ENCODE assay signal across 8 mouse cellular contexts in genomic region chr17:43952661-43953534, GRCm38 (mm10).
DNase-seq lines count a peak whose midpoint lies in the region; ATAC-seq lines count a peak whose summit lies in the region.
"Had no signal": no experiment of that assay in that cellular context is flagged by ENCODE, and none has a peak within 500 bp of the region (broad histone marks: within the 10 kb centered on the region; RNA-seq: fewer than 3 reads in every experiment).

No protein-coding gene starts in this region.

- peak; percentile 59 for DNase-seq in 3134 (ENCODE audit: extremely low read depth, insufficient read length, low spot score)
- peak; percentile 1 to 3 for DNase-seq in B cell, adult 2 months
- peak; percentile 24 for DNase-seq in embryo, embryonic 11.5 days (ENCODE audit: low read depth, low spot score)
- DNase-seq in mesoderm, embryonic 11.5 days (ENCODE audit: low read depth, low spot score), result peak; percentile 33
- DNase-seq in telencephalon, adult 2 months (ENCODE audit: low read depth, low spot score), result peak; percentile 57
- no peak for DNase-seq in thymus, postnatal 14 days

- no peaks in the 10 kb centered on the region for H3K27me3 ChIP-seq in hindbrain, embryonic 13.5 days

- H3K4me1 ChIP-seq in hindbrain, embryonic 13.5 days (replicated peaks), result peaks cover 37% of the 10 kb centered on the region
- H3K4me1 ChIP-seq: megakaryocyte, embryonic 14.5 days had no signal

- H3K9me3 ChIP-seq in hindbrain, embryonic 13.5 days, result no peaks in the 10 kb centered on the region
- H3K9me3 ChIP-seq: megakaryocyte, embryonic 14.5 days had no signal

- H3K4me3 ChIP-seq in hindbrain, embryonic 13.5 days, result peak overlapping the region; percentile 48
- H3K4me3 ChIP-seq: megakaryocyte, embryonic 14.5 days had no signal

- peak; percentile 86 for ATAC-seq in hindbrain, embryonic 13.5 days (ENCODE audit: low FRiP score)

- peak overlapping the region; percentile 94 for H3K27ac ChIP-seq in hindbrain, embryonic 13.5 days

- 17% methylated on average over 17 of the region's 17 CpGs for WGBS in hindbrain, embryonic 13.5 days

- peak overlapping the region; percentile 79 for H3K9ac ChIP-seq in hindbrain, embryonic 13.5 days

- peak overlapping the region; percentile 65 for H3K4me2 ChIP-seq in hindbrain, embryonic 13.5 days

- no peaks in the 10 kb centered on the region for H3K36me3 ChIP-seq in hindbrain, embryonic 13.5 days
